Mouse (Mus musculus) spleen, adult 2 months (tissue): ENCODE results near the gene G6pc2. TPM values are rescaled to one million over a fixed set of nuclear protein-coding genes. Genes with fewer than 3 reads are reported as not detected.

Experiments used
- DNase-seq, 2 experiments: peaks; one replicate each; pipeline versions ENCODE4 v3.0.0 to v3.0.0-alpha.2; 2012 to 2021; ENCODE audit warnings: low spot score in 2 of 2, low read depth in 1 of 2
- H3K27ac ChIP-seq: fragments of 200-500 bp; 2 replicates; pipeline ENCODE4 v1.5.1; 2012; ENCODE audit warnings: low read length, inconsistent platforms; ENCODE audit not compliant: insufficient read depth
- H3K27me3 ChIP-seq: fragments of 200-500 bp; 2 replicates; pipeline ENCODE4 v1.6.1; 2012; ENCODE audit warnings: mild to moderate bottlenecking, moderate library complexity, low read length, inconsistent platforms; ENCODE audit not compliant: control insufficient read depth, insufficient read depth
- H3K36me3 ChIP-seq: fragments of 200-500 bp; 2 replicates; pipeline ENCODE4 v1.6.1; 2012; ENCODE audit warnings: mild to moderate bottlenecking, low read length, inconsistent platforms; ENCODE audit not compliant: control insufficient read depth, insufficient read depth
- H3K4me1 ChIP-seq: fragments of 200-500 bp; 2 replicates; pipeline ENCODE4 v1.6.1; 2011; ENCODE audit warnings: inconsistent platforms; ENCODE audit not compliant: control insufficient read depth, insufficient read depth, insufficient read length
- H3K4me3 ChIP-seq: fragments of 200-500 bp; 2 replicates; pipeline ENCODE4 v1.5.1; 2011; ENCODE audit warnings: mild to moderate bottlenecking, inconsistent platforms; ENCODE audit not compliant: insufficient read depth, insufficient read length; ENCODE audit errors: extremely low read depth
- CTCF ChIP-seq: fragments of 200-500 bp; IDR thresholded peaks from 2 replicates; pipeline ENCODE4 v1.5.1; 2011; ENCODE audit warnings: mild to moderate bottlenecking, inconsistent platforms; ENCODE audit not compliant: insufficient read depth, insufficient read length, insufficient replicate concordance; ENCODE audit errors: extremely low read depth
- POLR2A ChIP-seq: fragments of 200-500 bp; IDR thresholded peaks from 2 replicates; pipeline ENCODE4 v1.6.1; 2011; ENCODE audit warnings: low read depth, low read length, inconsistent platforms
- WGBS: fragments of 180-500 bp; shearing (Covaris S2); methylation state at CpG from one replicate; pipeline ENCODE4 v1.1.7; 2018; 5-methylcytosine and 5-hydroxymethylcytosine counted together
- polyA plus RNA-seq: library from polyadenylated mRNA; depleted of rRNA; stranded (reverse); fragments of >200 nt; gene quantifications from 2 replicates; pipeline ENCODE4 v1.2.3, GENCODE M21; 2012

The G6pc2 gene
- polyA plus RNA-seq, 1 experiment: not detected

DNA sequence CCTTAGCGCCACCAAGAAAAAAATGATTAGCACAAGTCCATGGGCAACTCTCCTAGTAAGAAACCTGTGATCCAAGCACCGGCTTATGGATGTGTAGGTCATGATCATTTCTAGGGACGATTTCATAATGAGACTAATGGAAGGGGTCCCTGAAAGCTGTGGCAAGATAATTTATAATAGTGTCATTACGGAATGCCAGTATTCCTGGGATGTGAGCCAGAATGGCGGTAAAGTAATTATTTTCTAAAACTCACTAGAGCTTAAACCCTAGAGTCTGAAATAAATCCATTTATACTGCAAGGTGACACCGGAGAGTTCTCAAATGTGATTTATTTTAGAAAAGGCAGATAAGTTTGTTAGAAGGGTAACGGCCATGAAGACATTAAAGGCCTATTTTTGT lies 4.4 kb downstream of the G6pc2 start:
- Histone ChIP-seq H3K27me3 (no peaks in the 10 kb centered on the region; the same call in 1 of the 2 replicates), H3K4me3 (no peak overlapping the region), H3K27ac (no peak overlapping the region), H3K36me3 (no peaks in the 10 kb centered on the region), H3K4me1 (no peaks in the 10 kb centered on the region)
- TF ChIP-seq CTCF (no peak), POLR2A (no peak)
- 91% methylated on average over 7 of the region's 7 CpGs for WGBS
- DNase-seq: no peak

GRCm38 (mm10) chr2:69221868-69222416 lies 11.1 kb downstream of the G6pc2 start:
- H3K27me3 ChIP-seq: no peaks in the 10 kb centered on the region
- H3K27ac ChIP-seq: no peak overlapping the region
- WGBS: 82% methylated on average over 5 of the region's 5 CpGs
- no peak for TF ChIP-seq POLR2A
- no peak for TF ChIP-seq CTCF
- H3K36me3 ChIP-seq: no peaks in the 10 kb centered on the region
- H3K4me1 ChIP-seq: no peaks in the 10 kb centered on the region
- no peak overlapping the region for H3K4me3 ChIP-seq
- no peak for DNase-seq

DNA sequence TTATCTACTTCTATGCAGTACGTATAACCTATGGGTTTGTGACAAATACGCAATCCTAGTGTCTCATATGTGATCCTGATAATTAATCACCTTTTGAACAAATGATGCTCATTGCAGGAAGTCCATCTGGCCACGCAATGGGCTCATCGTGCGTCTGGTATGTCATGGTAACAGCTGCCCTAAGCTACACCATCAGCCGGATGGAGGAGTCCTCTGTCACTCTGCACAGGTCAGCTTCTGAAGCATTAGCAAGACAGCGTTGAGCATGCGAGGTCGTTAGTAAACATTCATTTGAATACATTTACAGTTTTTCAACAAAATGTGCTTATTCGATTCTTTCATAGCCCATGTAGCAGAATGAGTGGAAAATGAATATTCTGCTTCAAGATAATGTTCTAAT lies 11.9 kb downstream of the G6pc2 start:
- WGBS: 90% methylated on average over 10 of the region's 10 CpGs
- H3K27ac ChIP-seq: no peak overlapping the region
- H3K27me3 ChIP-seq: no peaks in the 10 kb centered on the region
- DNase-seq: no peak
- TF ChIP-seq POLR2A: no peak
- no peak for TF ChIP-seq CTCF
- H3K4me3 ChIP-seq: no peak overlapping the region
- H3K4me1 ChIP-seq: no peaks in the 10 kb centered on the region
- H3K36me3 ChIP-seq: no peaks in the 10 kb centered on the region

- no peak for DNase-seq
- H3K4me1 ChIP-seq: no peaks in the 10 kb centered on the region
- H3K27me3 ChIP-seq: no peaks in the 10 kb centered on the region
- H3K4me3 ChIP-seq: no peak overlapping the region
- H3K36me3 ChIP-seq: no peaks in the 10 kb centered on the region
- no peak for TF ChIP-seq CTCF
- TF ChIP-seq POLR2A: no peak
- no peak overlapping the region for H3K27ac ChIP-seq
- whole genome bisulfite sequencing: 69% methylated on average over 2 of the region's 2 CpGs
Observed at GRCm38 (mm10) chr2:69224724-69225123, 13.9 kb downstream of the G6pc2 start.

DNA sequence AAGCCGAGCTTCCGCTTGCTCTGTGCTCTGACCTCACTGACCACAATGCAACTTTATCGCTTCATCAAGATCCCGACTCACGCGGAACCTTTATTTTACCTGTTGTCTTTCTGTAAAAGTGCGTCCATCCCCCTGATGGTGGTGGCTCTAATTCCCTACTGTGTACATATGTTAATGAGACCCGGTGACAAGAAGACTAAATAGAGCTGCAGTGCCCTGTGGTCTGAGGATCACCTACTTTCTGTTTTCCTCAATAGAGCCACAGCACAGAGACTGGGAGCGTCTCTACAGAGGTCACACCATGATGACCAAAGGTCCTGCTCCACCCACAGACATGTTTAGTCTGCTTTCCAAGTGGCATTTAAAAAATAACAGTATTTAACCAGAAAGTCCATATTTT lies 16.0 kb downstream of the G6pc2 start:
- no peak overlapping the region for H3K27ac ChIP-seq

GRCm38 (mm10) chr2:69228635-69229034 lies 17.8 kb downstream of the G6pc2 start:
- H3K27ac ChIP-seq: no peak overlapping the region
- H3K4me3 ChIP-seq: no peak overlapping the region
- no peak for DNase-seq
- no peaks in the 10 kb centered on the region for H3K27me3 ChIP-seq
- no peaks in the 10 kb centered on the region for H3K36me3 ChIP-seq
- no peaks in the 10 kb centered on the region for H3K4me1 ChIP-seq
- 91% methylated on average over 6 of the region's 6 CpGs for WGBS
- no peak for TF ChIP-seq CTCF
- no peak for TF ChIP-seq POLR2A

More for the DNA sequence above, 16.0 kb downstream of the G6pc2 start:
- H3K4me3 ChIP-seq: no peak overlapping the region
- DNase-seq: no peak
- no peaks in the 10 kb centered on the region for H3K4me1 ChIP-seq
- 92% methylated on average over 9 of the region's 9 CpGs for WGBS
- H3K27me3 ChIP-seq: no peaks in the 10 kb centered on the region
- no peaks in the 10 kb centered on the region for H3K36me3 ChIP-seq
- TF ChIP-seq POLR2A (no peak), CTCF (no peak)

DNA sequence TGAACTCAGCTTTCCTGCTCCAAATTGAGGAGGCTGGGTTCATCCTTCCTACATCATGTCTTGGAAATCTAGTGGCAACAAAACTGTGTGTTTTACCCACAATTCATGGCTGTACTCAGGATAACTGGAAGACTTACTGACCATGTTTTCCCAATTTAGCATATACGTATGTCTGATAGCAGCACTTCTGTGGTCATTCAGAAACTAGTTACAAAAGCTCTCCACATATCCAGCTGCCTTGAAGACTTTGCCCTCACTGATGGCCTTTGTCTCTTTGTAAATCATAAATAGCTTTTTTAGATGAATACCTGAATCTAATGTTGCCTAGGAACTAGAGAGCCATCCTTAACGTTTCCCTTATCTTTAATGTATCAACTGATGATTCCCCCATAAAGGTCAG lies 19.3 kb downstream of the G6pc2 start:
- Histone ChIP-seq H3K4me1 (no peaks in the 10 kb centered on the region), H3K4me3 (no peak overlapping the region), H3K27ac (no peak overlapping the region), H3K27me3 (no peaks in the 10 kb centered on the region), H3K36me3 (no peaks in the 10 kb centered on the region)
- WGBS: 67% methylated on average over 2 of the region's 2 CpGs
- DNase-seq: no peak
- TF ChIP-seq POLR2A (no peak), CTCF (no peak)
